Mouse (Mus musculus): ENCODE results near the gene Strn.

DNA sequence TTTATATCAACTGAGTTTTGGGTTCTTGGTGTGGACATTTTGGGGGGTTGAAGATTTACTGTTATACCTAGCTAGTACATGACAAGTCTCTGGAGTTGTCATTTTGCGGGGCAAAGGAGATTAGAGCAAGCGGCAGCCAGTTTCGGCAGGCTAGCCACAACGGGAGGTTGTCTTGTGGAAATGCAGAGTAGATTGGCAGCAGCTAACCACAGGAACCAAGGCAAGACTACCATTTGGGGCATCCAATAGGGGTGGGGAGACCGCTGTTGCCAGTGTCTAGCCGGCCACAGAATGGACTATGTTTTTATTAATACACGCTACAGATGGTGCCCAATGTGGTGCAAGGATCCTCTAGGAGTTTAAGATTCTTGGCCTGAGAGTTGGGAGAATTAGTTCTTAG lies 28.6 kb downstream of the Strn start:
- no peak for TF ChIP-seq CTCF (IDR thresholded peaks at IDR 0.05; ENCODE audit: low read depth, low read length)
- no peak for TF ChIP-seq GATA1 (IDR thresholded peaks at IDR 0.05; ENCODE audit: borderline replicate concordance, low read length)
- TF ChIP-seq POLR2AphosphoS5 (IDR thresholded peaks at IDR 0.05; ENCODE audit: insufficient replicate concordance, low read depth, low read length), result no peak
- TF ChIP-seq TAL1 (conservative IDR thresholded peaks at IDR 0.05; ENCODE audit: low read depth, low read length), result no peak
- TF ChIP-seq GATA2 (IDR thresholded peaks at IDR 0.05; ENCODE audit: borderline replicate concordance, low read depth, low read length), result no peak

Measured in G1E (cell line).